Mouse (Mus musculus) neural tube, embryonic 10.5 days (tissue): Measurements from ENCODE around the gene Supt6.
"Not testable (repeated sequence)": the region's sequence is repeated elsewhere in the genome, so short reads cannot be mapped to it uniquely, and the experiment has no call there.

Source experiments
- DNase-seq: peaks from one replicate; pipeline ENCODE4 v3.0.0-alpha.2; 2017; ENCODE audit warnings: low spot score; ENCODE audit errors: extremely low spot score

The Supt6 gene

GRCm38 (mm10) chr11:78245627-78246317 is at the start of gene Supt6, which contains the start of gene Sdf2:
TSS of gene Supt6 (minus strand) at chr11:78245987.
TSS of gene Sdf2 (plus strand) at chr11:78245746.
- DNase-seq = peak; percentile 98

- no peak for DNase-seq
These were observed 48.8 kb upstream of the Supt6 start for GRCm38 (mm10) chr11:78294585-78294984.

- DNase-seq = no peak
These were observed 44.9 kb upstream of the Supt6 start, which contains the start of gene BC030499 for GRCm38 (mm10) chr11:78290654-78291053. TSS of gene BC030499 (plus strand) at chr11:78290841.

GRCm38 (mm10) chr11:78289146-78289763 is 43.5 kb upstream of the Supt6 start:
- DNase-seq = no peak

GRCm38 (mm10) chr11:78279586-78279985 is 33.8 kb upstream of the Supt6 start:
- DNase-seq = no peak

- no peak for DNase-seq
These were observed 33.1 kb upstream of the Supt6 start for GRCm38 (mm10) chr11:78278853-78279252.

- DNase-seq = not testable (repeated sequence)
These were observed 30.4 kb upstream of the Supt6 start for GRCm38 (mm10) chr11:78276169-78276568.

- DNase-seq = no peak
These were observed 29.8 kb upstream of the Supt6 start for GRCm38 (mm10) chr11:78275596-78275995.

- no peak for DNase-seq
These were observed 26.2 kb upstream of the Supt6 start for GRCm38 (mm10) chr11:78271986-78272385.

- DNase-seq = no peak
These were observed 19.8 kb upstream of the Supt6 start for GRCm38 (mm10) chr11:78265571-78265970.

- peak; percentile 45 for DNase-seq
These were observed 16.8 kb upstream of the Supt6 start for GRCm38 (mm10) chr11:78262550-78262949.

GRCm38 (mm10) chr11:78261380-78262352 is 15.9 kb upstream of the Supt6 start, which contains the start of gene 2610507B11Rik:
TSS of gene 2610507B11Rik (plus strand) at chr11:78261752.
- peak; percentile 95 for DNase-seq

GRCm38 (mm10) chr11:78260489-78261258 is 14.9 kb upstream of the Supt6 start:
- no peak for DNase-seq

GRCm38 (mm10) chr11:78256618-78257017 is 10.8 kb upstream of the Supt6 start:
- no peak for DNase-seq

GRCm38 (mm10) chr11:78247727-78248140 is 1.9 kb upstream of the Supt6 start:
- DNase-seq = no peak

GRCm38 (mm10) chr11:78247012-78247348 is 1.2 kb upstream of the Supt6 start:
- no peak for DNase-seq

GRCm38 (mm10) chr11:78246318-78247011 is 678 bp upstream of the Supt6 start:
- no peak for DNase-seq

- DNase-seq = no peak
These were observed 543 bp downstream of the Supt6 start for GRCm38 (mm10) chr11:78245261-78245626.

- DNase-seq = no peak
These were observed 5.5 kb downstream of the Supt6 start for GRCm38 (mm10) chr11:78240193-78240857.

- DNase-seq = no peak
These were observed 14.3 kb downstream of the Supt6 start for GRCm38 (mm10) chr11:78231518-78231917.
